Mouse (Mus musculus) embryonic facial prominence, embryonic 13.5 days (tissue): ENCODE data around the gene Mrto4. TPM values are rescaled to one million over a fixed set of nuclear protein-coding genes. Genes with fewer than 3 reads are reported as not detected.
"Not testable (repeated sequence)": the region's sequence is repeated elsewhere in the genome, so short reads cannot be mapped to it uniquely, and the experiment has no call there.

ENCODE experiments used
- ATAC-seq: fragments of 200-750 bp; cut with Nextera tagmentation; 2 replicates; pipeline ENCODE4 v1.8.0; 2017; ENCODE audit warnings: low read depth; ENCODE audit not compliant: insufficient number of reproducible peaks, insufficient read depth, low FRiP score, low TSS enrichment
- H3K27ac ChIP-seq: fragments of 300-500 bp; sonication (generic); 2 replicates; pipeline ENCODE4 v1.5.1; 2015; ENCODE audit warnings: moderate library complexity, mild to moderate bottlenecking, inconsistent platforms
- H3K27me3 ChIP-seq: fragments of 300-500 bp; sonication (generic); 2 replicates; pipeline ENCODE4 v1.6.1; 2015; ENCODE audit warnings: mild to moderate bottlenecking, inconsistent platforms
- H3K36me3 ChIP-seq: fragments of 300-500 bp; sonication (generic); 2 replicates; pipeline ENCODE4 v1.6.1; 2015; ENCODE audit warnings: mild to moderate bottlenecking, inconsistent platforms
- H3K4me1 ChIP-seq: fragments of 300-500 bp; sonication (generic); 2 replicates; pipeline ENCODE4 v1.6.1; 2015; ENCODE audit warnings: inconsistent platforms
- H3K4me2 ChIP-seq: fragments of 300-500 bp; sonication (generic); 2 replicates; pipeline ENCODE4 v1.6.1; 2015; ENCODE audit warnings: moderate library complexity, mild to moderate bottlenecking, inconsistent platforms
- H3K4me3 ChIP-seq: fragments of 300-500 bp; sonication (generic); 2 replicates; pipeline ENCODE4 v1.5.1; 2015; ENCODE audit warnings: mild to moderate bottlenecking, inconsistent platforms
- H3K9ac ChIP-seq: fragments of 300-500 bp; sonication (generic); 2 replicates; pipeline ENCODE4 v1.6.1; 2015; ENCODE audit warnings: mild to moderate bottlenecking, inconsistent platforms
- H3K9me3 ChIP-seq: fragments of 300-500 bp; sonication (generic); 2 replicates; pipeline ENCODE4 v1.6.1; 2016; ENCODE audit warnings: inconsistent platforms
- WGBS: fragments of 180-500 bp; shearing (Covaris S2); methylation state at CpG from one replicate; pipeline ENCODE4 v1.1.7; 2015; ENCODE audit warnings: mixed read lengths; 5-methylcytosine and 5-hydroxymethylcytosine counted together
- polyA plus RNA-seq: library from polyadenylated mRNA; unstranded; fragments of >200 nt; fragmentation: Nextera tagmentation; extraction: Ambion mirVana; gene quantifications from 2 replicates; pipeline ENCODE4 v1.2.1, GENCODE M21; 2015

Mrto4 gene
- polyA plus RNA-seq, result 122 and 130 TPM in 2 replicates

DNA sequence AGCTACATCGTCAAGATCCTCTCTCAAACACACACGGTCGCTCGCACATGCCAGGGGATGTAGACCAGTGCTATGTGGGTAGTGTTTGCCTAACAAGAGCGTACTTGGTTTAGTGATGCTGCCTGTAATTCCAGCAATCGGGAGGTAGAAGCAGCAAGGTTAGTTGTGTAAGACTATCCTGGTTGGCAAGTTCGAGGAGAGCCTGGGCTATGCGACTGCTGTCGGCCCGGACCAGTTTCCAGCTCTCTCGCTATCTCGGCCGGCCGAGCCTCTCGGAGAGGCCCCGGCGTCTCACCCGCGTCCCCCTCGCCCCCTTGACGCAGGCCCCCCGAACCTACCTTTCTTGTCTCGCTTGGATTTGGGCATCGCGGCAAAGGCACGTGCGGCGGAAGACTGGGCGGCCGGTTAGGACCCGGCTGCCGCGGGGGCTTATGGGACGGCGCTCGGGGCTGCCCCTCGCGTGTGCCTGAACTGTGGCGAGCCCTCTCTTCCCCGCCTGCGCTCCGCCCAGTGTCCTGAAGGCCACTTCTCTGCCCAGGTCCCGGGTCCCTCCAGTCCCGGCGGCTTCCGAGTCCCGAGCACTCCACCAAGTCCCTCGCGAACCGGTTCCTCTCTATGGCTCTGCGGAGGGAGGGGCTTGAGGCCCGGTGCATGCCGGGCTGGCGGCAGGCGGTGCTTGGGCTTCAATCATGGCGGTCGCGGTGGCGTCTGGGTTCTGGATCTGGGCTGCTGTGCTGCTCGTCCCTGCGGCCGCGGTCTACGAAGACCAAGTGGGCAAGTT lies at the start of gene Mrto4, which contains the start of the genes Emc1 and Ubr4:
TSS of gene Mrto4 (minus strand) at position 646 of the 781 bp plus-strand sequence.
TSS of gene Emc1 (plus strand) at position 657 of the 781 bp plus-strand sequence.
TSS of gene Ubr4 (plus strand) at position 679 of the 781 bp plus-strand sequence.
- Histone ChIP-seq H3K4me3 (peak within 1 kb of the TSS; percentile 88), H3K9ac (peak within 1 kb of the TSS; percentile 94), H3K4me2 (peak within 1 kb of the TSS; percentile 95), H3K27me3 (no peaks in the 10 kb centered on the region), H3K36me3 (peaks cover 54% of the 10 kb centered on the region), H3K27ac (peak within 1 kb of the TSS; percentile 94), H3K9me3 (no peaks in the 10 kb centered on the region), H3K4me1 (peaks cover 21% of the 10 kb centered on the region)
- under 1% methylated on average over 64 of the region's 64 CpGs for WGBS
- peak; percentile 85 for ATAC-seq

DNA sequence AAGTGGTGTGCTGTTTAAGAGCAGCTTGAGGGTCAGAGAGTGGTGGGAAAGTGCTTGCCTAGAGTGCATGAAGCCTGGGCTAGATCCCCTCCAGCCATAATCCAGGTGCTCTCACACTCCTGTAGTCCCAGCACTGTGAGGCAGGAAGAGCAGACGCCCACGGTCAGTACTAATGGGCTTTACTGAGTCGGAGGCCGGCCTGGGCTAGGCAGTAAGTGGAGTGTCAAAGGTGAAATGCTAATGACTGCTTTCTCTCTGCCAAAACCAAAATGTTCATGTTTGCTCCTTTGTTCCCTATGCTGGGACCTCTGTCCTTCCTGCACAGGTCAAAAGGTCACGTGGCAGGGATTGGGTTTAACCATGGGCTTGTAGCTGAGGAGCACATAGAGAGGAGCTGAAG lies 48.1 kb upstream of the Mrto4 start:
- no peak overlapping the region for H3K27ac ChIP-seq
- H3K9me3 ChIP-seq, result no peaks in the 10 kb centered on the region
- H3K36me3 ChIP-seq, result peaks cover 92% of the 10 kb centered on the region
- H3K27me3 ChIP-seq, result no peaks in the 10 kb centered on the region
- H3K4me1 ChIP-seq, result no peaks in the 10 kb centered on the region
- no peak overlapping the region for H3K4me3 ChIP-seq
- no peak for ATAC-seq
- H3K4me2 ChIP-seq, result no peak overlapping the region
- 57% methylated on average over 5 of the region's 5 CpGs for WGBS
- H3K9ac ChIP-seq, result no peak overlapping the region

DNA sequence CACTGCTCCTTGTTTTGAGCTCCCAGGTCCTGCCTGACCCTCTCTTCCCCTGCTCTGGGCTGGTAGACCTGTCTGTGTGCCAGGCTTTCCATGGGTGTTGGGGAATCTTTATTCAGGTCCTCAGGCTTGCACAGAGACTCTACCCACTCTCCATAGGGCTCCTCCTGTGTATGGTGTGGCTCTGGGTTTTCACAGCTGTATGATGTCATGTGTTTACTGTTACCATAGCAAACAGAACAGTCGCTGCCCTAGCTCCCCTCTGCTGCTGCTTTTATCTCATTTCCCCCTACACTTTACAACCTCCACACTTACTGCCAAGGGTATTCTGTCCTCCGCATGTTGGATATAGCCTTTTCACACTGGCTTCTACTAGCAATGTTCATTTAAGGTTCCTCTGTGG lies 43.1 kb upstream of the Mrto4 start:
- Histone ChIP-seq H3K36me3 (peaks cover 93% of the 10 kb centered on the region), H3K9me3 (no peaks in the 10 kb centered on the region), H3K27me3 (no peaks in the 10 kb centered on the region), H3K4me1 (no peaks in the 10 kb centered on the region), H3K27ac (no peak overlapping the region), H3K4me2 (no peak overlapping the region), H3K9ac (no peak overlapping the region), H3K4me3 (no peak overlapping the region)
- 88% methylated on average over 2 of the region's 2 CpGs for WGBS
- no peak for ATAC-seq

DNA sequence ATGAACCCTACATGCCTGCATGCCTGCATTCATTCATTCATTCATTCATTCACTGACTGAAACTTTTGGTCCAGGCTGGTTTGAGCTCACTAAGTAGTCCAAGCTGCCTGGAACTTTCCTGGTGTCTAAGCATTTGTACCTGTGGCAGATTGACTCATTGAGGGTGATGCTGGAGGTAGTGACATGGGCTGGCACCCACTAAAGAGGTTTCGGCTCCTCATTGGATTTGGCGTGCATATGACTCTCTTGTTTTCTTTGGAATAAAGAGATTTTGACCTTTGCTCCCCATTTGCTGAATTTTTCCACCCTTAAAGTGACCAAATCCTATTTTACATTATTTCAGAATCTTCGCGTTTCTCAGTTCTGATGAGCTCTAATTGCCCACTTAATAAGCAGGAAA lies 37.2 kb upstream of the Mrto4 start:
- no peak for ATAC-seq
- Histone ChIP-seq H3K27me3 (no peaks in the 10 kb centered on the region), H3K4me2 (no peak overlapping the region), H3K27ac (no peak overlapping the region), H3K4me3 (no peak overlapping the region), H3K4me1 (no peaks in the 10 kb centered on the region), H3K36me3 (peaks cover 53% of the 10 kb centered on the region), H3K9me3 (no peaks in the 10 kb centered on the region), H3K9ac (no peak overlapping the region)
- WGBS, result 61% methylated on average over 4 of the region's 4 CpGs

DNA sequence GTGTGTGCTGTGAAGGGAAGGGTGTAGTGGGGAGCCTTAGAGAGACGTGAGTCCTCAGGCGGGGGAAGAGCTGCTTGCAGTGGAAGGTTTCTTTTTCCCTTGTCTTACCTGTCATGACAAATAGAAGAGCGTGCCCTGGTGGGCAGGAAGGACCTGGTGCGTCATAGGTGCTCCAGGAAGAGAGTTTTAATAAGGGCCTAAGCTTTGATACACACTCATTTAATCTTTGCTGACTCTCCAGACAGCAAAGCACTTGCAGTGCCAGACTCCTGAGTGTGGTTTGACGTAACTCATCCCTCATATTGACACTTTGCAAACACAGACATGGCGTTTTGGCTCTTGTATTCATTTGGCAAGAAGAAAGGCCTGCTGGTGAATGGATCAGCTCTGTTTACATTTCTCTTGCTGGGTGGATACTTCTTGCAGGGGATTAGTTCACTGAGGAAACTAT lies 34.5 kb upstream of the Mrto4 start:
- Histone ChIP-seq H3K9me3 (no peaks in the 10 kb centered on the region), H3K4me1 (peaks cover 16% of the 10 kb centered on the region), H3K4me3 (no peak overlapping the region), H3K9ac (no peak overlapping the region), H3K36me3 (peaks cover 28% of the 10 kb centered on the region), H3K27me3 (no peaks in the 10 kb centered on the region), H3K27ac (no peak overlapping the region), H3K4me2 (no peak overlapping the region)
- ATAC-seq, result no peak
- 71% methylated on average over 6 of the region's 6 CpGs for WGBS

DNA sequence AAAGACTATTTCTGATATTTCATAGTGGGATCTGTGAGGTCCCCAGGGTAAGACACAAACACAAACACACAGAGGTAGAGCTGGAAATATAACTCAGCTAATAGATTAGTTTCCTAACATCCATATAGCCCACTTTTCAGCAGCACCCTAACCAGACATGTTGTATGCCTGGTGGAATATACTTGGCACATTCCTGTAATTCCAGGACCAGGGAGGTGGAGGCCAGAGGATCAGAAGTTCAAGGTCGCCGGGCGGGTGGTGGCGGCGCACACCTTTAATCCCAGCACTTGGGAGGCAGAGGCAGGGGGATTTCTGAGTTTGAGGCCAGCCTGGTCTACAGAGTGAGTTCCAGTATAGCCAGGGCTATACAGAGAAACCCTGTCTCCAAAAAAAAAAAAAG lies 33.5 kb upstream of the Mrto4 start:
- H3K9ac ChIP-seq, H3K4me2 ChIP-seq, H3K27me3 ChIP-seq, ATAC-seq, H3K9me3 ChIP-seq, H3K4me3 ChIP-seq, H3K27ac ChIP-seq: not testable (repeated sequence)
- H3K4me1 ChIP-seq, result peaks cover 23% of the 10 kb centered on the region
- peaks cover 18% of the 10 kb centered on the region for H3K36me3 ChIP-seq
- WGBS, result 90% methylated on average over 5 of the region's 5 CpGs

DNA sequence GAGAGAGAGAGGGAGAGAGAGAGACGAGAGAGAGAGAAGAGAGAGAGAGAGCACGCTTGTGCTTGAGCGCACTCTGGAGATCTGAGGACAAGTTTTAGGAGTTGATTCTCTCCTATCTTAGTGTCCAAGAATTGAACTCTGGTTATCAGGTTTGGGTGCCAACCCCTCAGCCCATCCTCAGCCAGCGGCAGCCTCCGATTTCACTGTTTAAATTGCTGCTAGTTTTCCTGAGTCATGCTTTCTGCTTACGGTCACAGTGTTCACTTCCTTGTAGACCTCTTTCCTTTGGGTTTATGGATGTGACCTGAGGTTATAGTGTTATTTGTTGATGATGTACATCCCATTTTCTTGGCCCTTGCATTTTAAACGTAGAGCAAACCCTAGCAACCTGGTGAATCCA lies 29.9 kb upstream of the Mrto4 start:
- WGBS, result 77% methylated on average over 7 of the region's 7 CpGs
- peak overlapping the region; percentile 91 for H3K4me2 ChIP-seq

DNA sequence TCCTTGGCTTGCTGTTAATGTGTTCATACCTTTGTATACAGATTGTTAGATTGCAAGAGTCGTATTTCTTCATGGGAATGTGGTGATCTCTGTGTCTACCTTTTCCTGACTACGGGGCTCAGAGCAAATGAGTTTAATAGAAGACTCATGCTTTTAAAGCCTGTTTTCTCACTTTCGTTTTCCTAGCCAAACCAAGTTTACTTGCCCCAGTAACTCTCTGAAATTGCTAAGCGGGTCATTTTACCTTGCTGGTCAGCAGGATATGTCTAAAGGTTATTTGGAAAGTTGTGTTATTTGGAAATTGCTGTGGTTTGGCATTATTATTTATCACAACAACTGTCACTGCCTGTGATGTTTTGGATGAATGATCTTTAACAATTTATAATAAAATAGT lies 29.1 kb upstream of the Mrto4 start:
- Histone ChIP-seq H3K27me3 (no peaks in the 10 kb centered on the region), H3K4me3 (peak overlapping the region; percentile 89), H3K36me3 (peaks cover 22% of the 10 kb centered on the region), H3K9ac (peak overlapping the region; percentile 94), H3K4me2 (peak overlapping the region; percentile 91), H3K9me3 (no peaks in the 10 kb centered on the region), H3K27ac (no peak overlapping the region), H3K4me1 (peaks cover 30% of the 10 kb centered on the region)
- no peak for ATAC-seq
- WGBS, result 42% methylated on average over 4 of the region's 4 CpGs

More for the DNA sequence above, 29.9 kb upstream of the Mrto4 start:
- no peak overlapping the region for H3K27ac ChIP-seq
- peak overlapping the region; percentile 44 for H3K9ac ChIP-seq
- peaks cover 30% of the 10 kb centered on the region for H3K4me1 ChIP-seq
- H3K4me3 ChIP-seq, result 0 out of 2 replicates have a peak overlapping the region, but pooled peaks have one; percentile 12
- peaks cover 14% of the 10 kb centered on the region for H3K36me3 ChIP-seq
- ATAC-seq, result no peak
- H3K27me3 ChIP-seq, result no peaks in the 10 kb centered on the region
- no peaks in the 10 kb centered on the region for H3K9me3 ChIP-seq

DNA sequence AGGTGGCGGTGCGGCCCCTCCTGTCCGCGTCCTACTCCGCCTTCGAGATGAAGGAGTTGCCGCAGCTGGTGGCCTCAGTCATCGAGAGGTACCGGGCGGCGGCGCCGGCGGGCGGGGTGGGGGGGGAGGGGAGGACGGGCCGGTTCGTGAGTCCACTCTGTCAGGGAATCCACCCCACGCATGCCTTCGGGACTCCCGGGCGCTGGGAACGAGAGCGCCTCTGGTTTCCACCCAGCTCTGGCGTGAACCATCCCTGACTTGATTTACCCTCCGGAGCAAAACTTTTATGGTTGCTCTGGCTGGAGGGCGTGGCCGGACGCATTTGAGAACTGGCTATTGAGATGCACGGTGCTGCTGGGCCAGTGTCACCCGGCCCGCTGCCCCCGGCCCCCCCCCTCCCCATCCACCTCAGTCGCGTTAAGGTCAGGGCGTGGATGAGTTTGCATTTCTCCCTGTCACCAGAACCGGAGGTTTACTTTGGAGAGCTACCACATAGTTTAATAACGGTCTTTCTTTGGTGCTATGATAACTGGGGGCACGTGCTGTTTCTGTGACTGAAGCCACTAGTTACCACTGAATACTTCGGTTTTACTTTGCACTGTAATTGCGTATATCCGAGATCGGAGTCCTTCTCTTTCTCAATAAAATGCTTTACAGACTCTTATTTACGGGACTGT lies 28.5 kb upstream of the Mrto4 start:
- peak; percentile 4 for ATAC-seq
- Histone ChIP-seq H3K9ac (peak overlapping the region; percentile 94), H3K4me2 (peak overlapping the region; percentile 91), H3K36me3 (peaks cover 27% of the 10 kb centered on the region), H3K27me3 (no peaks in the 10 kb centered on the region), H3K9me3 (no peaks in the 10 kb centered on the region), H3K27ac (peak overlapping the region; percentile 77; the same call in 1 of the 2 replicates), H3K4me3 (peak overlapping the region; percentile 89), H3K4me1 (peaks cover 30% of the 10 kb centered on the region)
- 3% methylated on average over 31 of the region's 44 CpGs for WGBS

DNA sequence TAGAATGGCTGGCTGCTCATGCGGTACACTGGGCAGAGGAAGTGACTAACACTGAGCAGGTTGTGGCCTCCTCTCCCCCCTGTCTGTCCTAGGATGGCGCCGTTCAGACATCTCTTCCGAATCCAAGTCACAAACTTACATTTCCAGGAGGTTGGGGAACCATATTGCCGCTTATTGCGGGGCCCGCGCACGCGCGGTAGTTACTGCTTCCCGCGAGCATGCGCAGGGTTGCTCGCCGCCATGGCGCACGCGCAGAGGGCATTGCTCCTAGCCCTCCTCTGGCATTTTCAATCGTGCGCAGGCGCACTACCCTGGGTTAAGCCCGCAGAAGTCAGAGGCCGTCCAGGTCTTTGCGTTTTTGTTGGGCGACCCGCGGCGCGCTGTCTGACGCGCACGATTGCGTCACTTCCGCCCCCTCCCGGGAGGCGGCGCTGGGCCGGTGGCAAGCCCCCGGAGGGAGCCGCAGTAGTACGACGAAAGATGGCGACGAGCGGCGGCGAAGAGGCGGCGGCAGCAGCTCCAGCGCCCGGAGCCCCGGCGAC lies 27.9 kb upstream of the Mrto4 start:
- WGBS, result under 1% methylated on average over 54 of the region's 54 CpGs
- Histone ChIP-seq H3K9ac (peak overlapping the region; percentile 94), H3K27ac (peak overlapping the region; percentile 90), H3K4me2 (peak overlapping the region; percentile 92), H3K4me3 (peak overlapping the region; percentile 89), H3K27me3 (no peaks in the 10 kb centered on the region), H3K36me3 (peaks cover 33% of the 10 kb centered on the region), H3K9me3 (no peaks in the 10 kb centered on the region), H3K4me1 (peaks cover 30% of the 10 kb centered on the region)
- peak; percentile 97 for ATAC-seq

DNA sequence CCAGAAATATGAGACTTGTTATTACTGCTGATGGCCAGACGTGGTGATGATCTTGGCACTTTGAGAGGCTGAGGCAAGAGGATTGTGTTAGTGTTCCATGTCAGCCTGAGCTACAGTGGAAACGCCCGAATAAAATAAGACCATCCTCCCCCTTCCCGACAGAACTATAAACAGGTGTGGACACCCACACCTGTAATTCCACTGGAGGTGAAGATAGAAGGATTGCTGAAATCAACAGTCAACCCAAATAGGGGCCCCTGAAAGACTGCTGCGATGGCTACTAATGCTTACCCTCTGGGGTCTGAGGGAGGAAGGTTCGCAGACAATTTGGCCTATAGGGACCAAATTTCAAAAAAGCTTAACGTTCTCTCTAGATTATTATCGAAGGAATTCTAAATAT lies 27.3 kb upstream of the Mrto4 start:
- 11% methylated on average over 8 of the region's 8 CpGs for WGBS
- peak overlapping the region; percentile 94 for H3K9ac ChIP-seq
- peak overlapping the region; percentile 90 for H3K27ac ChIP-seq
- peak overlapping the region; percentile 92 for H3K4me2 ChIP-seq
- no peaks in the 10 kb centered on the region for H3K9me3 ChIP-seq
- no peak for ATAC-seq
- H3K27me3 ChIP-seq, result no peaks in the 10 kb centered on the region
- H3K4me1 ChIP-seq, result peaks cover 30% of the 10 kb centered on the region
- H3K4me3 ChIP-seq, result peak overlapping the region; percentile 89
- peaks cover 39% of the 10 kb centered on the region for H3K36me3 ChIP-seq
